Mouse (Mus musculus): Measurements from ENCODE around the gene Plekhh3.
"Not testable (repeated sequence)": the region's sequence is repeated elsewhere in the genome, so short reads cannot be mapped to it uniquely, and the experiment has no call there.

The Plekhh3 gene

DNA sequence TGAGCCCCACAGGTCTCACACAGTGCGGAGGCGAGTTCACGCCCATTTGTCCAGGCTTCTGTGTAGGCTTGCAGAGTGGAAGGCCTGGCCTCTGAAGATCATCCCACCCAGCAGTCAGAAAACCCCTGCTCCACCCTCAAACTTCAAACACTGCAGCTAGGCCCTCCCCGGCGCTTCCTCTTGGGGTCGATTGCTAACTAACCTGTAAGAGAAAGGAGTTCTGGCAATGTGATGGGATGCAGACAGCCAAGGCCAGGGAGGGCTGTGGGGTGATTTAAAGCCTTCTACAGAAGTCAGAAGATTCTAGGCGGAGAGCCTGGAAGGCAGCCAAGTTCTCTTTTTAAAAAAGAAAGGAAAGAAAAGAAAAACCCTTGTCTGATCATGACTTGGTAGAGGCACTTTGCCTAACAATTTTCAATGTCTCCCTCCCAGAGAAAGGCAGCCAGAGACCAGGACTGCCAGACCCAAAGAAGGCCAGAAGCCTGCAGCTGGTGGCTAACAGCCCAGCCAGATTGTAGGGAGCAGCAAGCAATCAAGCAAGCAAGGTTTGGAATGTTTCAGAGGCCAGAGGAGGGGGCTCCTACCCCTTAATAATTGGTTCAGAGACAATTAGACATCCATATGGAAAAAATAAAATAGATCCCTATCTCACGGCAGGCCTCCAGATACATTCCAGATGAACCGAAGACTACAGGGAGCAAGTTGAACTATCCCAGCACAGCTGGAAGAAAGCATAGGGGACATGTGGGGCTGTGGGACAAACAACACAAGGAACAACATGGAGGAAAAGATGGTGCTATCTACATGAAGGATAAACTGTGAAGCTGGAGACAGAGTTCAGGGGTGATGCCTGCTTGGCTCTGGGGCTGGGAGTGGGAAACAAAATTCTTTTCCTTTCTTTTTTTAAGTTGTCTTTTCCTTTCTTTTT is 21.7 kb downstream of the Plekhh3 start:
- no peak for DNase-seq (ENCODE audit: low spot score)

DNA sequence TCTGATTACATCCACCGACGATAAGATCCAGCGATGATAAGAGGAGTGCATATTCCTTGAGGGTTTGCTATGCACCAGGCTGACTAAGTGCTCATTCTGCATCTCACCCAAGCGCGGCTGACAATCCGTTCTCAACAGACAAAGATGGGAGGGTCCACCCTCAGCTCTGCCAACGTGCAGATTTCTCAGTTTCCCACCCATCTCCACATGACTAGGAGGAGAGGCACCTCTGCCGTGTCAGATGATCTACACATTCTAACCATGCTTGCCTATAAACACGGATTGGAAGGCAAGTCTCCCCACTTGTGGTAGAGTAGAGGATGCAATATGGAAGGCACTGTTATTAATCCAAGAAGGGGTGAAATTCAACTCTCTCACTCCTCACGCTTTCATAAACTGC is 22.4 kb downstream of the Plekhh3 start:
- no peak for DNase-seq (ENCODE audit: low spot score)

DNA sequence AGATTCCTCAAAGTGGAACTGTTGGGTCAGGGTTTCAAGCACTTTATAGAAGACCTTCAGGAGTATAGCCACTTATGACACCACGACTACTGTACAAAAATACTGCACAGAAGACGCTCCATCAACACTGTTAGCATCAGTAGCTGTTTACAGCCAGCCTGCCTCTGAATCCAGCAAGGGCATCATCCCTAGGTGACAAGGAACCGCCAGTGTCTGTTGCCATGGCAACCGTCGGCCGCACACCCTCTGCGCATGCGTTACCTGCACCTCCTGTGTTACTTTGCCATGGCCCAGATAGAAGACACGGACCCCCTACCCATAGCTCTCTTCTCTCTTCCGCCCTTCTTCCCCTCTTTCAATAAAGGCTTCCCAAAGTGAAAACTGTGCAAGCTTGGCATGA is 24.8 kb downstream of the Plekhh3 start:
- no peak for DNase-seq (ENCODE audit: low spot score)

DNA sequence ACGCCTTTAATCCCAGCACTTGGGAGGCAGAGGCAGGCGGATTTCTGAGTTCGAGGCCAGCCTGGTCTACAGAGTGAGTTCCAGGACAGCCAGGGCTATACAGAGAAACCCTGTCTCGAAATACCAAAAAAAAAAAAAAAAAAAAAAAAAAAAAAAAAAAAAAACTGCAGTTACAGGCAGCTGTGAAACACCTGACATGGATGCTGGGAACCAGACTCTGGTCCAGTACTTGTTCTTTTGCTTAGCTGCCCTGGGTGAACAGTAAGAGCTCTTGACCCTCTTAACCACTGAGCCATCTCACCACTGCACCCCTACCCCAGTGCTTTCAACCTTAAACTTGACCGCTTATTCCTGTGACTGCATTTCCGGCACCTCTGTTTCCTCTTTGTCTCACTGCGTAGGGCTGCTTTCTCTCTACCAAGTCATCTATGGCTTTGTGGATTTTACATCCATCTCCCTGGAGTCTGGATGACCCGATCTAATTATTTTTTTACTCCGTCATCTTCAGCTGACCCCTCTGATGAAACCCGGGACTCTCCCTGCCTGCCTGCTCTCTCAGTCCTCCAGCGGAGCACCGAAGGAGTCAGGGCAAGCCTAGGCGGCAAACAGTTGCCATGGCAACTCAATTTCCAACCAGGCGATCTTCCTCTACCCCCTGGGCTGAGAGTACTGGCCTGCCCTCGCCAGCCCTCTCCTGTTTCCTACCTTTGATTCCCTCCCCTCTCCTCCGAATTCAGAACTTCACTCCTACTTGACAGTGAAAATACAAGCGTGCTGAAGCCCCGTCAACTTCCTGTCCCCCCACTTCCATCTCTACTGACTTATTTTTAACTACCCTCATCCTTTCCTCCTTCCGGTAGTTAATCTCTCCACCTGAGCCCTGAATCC is 27.6 kb downstream of the Plekhh3 start:
- DNase-seq (ENCODE audit: low spot score): no peak

DNA sequence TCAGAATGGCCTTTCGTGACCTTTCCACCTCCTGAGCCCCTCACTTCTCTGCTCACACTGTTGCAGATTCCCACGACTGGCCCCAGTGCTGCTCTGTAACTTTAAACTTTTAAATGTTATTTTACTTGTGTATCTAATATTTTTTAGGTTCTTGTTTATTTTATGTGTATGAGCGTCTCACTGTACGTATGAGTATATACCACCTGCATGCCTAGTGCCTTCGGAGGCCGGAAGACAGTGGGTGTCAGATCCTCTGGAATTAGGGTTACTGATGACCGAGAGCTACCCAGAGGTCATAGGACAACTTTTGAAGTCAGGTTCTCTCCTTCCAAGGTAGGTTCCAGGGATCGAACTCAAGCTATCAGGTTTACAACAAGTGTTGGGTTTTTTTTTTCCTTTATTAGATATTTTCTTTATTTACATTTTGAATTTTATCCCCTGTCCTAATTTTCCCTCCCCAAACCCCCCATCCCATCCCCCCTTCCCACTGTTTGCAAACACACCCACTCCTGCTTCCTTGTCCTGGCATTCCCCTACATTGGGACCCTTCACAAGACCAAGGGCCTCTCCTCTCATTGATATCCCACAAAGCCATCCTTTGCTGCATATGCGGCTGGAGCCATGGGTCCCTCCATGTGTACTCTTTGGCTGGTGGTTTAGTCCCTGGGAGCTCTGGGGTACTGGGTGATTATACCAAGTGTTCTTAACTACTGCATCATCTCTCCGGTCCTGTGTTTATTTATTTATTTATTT is 28.8 kb downstream of the Plekhh3 start:
- DNase-seq (ENCODE audit: low spot score): no peak

DNA sequence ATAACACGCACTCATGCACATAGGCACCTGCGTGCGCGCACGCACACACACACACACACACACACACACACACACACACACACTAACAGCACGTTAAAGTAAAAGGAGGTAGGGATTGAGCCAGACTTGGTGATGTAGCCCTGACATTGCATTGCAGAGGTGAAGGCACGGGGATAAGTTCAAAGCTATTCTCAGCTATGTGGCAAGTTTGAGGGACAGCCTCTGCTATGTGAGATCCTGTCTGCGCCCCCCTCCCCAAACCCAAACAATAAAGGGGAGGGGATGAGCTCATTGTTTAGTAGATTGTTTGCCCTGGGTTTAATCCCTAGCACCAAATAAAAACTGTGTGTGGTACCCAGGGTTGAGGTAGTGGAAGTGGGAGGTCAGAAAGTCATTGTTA is 30.1 kb downstream of the Plekhh3 start:
- no peak for DNase-seq (ENCODE audit: low spot score)

DNA sequence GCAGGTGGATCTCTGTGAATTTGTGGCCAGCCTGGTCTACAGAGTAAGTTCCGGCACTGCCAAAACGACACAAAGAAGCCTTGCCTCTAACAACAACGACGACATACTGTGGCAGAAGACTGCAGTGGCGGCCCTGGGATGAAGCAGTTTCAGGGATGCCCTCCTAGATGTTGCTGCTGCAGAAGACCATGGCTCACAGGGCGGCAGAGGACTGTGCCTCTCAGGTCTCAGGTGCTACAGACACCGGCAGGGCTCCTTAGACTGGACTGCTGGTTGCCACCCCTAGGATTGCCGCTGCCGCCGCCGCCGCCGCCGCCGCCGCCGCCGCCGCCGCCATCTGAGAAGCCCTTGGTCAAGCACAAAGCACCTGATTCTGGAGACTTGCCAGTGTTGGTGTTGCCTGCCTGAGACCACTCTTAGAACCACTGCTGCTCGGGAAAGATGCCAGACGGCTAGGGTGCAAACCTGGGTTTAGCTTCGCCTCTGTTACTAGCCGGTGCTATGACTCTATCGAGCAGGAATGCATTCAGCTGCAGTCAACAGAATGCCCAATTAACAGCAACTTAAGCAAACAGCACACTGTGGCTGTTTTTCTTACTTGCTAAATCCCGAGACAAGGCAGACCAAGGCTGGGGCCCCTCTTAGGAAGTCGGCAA is 30.9 kb downstream of the Plekhh3 start:
- no peak for DNase-seq (ENCODE audit: low spot score)

DNA sequence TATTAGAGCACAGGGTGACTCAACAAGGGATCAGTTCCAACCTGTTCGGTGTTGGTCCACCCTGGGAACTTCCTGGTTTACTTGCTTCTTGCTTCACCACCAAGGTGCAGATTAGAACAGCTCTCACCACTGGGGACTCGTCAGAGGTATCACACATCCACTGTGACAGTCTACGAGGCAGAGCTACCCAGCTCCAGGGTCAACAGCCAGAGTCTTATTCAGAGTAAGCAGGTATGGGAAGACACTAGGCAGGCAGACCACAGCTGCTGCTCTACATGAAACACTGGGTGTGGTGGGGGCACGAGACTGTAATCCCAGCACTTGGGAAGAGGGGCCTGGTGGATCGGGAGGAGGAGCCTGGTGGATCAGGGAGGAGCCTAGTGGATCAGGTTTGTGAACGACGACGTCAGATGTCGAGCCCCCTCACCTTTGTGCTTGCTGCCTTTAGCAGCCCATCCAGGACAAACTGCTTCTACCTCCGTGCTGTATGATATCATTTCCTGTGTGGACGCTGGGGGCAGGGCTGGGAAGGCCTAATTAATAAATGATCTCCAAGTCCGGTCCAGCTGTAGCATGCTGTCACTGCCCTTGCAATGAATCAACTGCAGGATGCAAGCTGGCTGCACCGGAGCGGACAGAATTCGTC is 32.5 kb downstream of the Plekhh3 start:
- DNase-seq (ENCODE audit: low spot score): no peak

DNA sequence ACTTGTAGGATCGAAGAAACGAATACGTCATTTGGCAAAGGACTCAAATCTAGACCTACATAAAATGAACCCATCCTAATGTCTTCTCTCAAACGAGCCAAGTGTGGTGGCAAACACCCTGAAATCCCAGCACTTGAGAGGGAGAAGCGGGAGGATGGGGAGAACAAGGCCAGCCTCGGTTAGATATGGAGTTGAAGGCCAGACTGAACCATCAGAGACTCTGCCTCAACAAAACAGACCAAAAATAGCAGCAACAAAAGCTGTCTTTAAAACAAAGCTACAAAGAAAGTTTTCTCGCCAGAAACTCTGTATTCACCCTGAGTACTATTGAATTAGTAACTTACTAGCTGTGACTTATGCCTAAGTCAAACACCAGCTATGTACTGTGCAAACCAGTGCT is 34.2 kb downstream of the Plekhh3 start:
- no peak for DNase-seq (ENCODE audit: low spot score)

DNA sequence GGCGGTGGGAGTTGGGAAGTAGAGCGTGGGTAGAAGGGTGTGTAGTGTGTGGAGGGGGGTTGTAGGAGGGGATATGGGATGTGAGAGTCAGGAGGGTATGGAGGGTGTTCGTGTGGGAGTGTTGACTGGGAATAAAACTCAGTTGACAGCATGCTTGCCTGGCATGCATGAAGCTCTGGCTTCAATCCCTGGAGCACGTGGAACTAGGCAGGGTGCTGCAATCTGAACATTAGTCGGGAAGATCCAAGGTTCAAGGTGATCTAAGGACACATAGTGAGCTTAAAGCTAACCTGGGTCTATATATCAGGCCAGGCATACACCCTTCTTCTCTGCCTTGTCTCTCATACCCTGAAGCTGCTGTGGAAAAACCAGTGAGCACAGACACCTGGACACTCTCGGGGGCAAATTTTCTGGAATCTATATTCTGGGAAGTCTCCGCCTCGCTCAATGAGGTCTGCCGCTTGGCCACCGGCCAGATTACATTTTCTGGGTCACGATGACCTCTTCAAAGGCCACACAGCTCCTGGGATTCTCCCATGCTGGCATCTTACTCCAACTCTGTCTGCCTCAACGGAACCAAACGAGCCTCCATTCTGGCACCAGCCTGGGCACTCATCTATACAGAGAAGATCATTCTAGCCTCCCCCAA is 36.8 kb downstream of the Plekhh3 start:
- DNase-seq (ENCODE audit: low spot score): no peak

DNA sequence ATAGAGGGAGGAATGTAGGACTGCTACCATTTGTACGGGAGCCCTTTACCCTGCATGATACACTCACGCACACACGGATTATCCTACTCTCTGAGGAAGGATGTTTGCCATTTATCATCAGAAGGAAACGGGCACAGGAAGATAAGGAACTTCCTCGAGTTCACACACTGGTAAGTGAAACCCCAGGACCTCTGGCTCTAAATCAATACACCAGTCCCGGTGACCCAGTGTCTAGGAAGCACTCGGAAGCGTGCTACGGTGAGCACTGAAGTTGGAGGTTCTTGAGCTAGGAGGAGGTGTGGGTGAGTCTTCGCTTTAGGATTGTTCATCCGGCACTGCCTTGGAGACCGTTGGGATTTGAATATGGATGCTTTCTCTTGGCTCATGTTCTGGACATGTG is 38.1 kb downstream of the Plekhh3 start:
- DNase-seq (ENCODE audit: low spot score): no peak

DNA sequence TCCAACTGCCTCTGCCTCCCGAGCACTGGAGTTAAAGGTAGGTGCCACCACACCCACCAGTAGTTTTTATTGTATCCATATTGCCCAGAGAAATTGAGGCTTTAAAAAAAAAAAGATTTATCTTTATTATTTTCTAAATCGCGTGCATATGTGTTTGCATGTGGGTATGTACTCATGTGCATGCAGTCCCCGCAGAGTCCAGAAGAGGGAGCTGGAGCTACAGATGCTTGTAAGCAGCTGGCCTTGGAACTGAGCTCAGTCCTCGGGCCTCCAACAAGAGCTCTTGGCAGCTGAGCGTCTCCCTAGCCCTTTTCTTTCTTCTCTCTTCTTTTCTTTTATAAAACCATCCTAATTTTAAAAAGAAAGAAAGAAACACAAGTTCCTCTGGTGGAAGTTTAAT is 39.5 kb downstream of the Plekhh3 start:
- no peak for DNase-seq (ENCODE audit: low spot score)

DNA sequence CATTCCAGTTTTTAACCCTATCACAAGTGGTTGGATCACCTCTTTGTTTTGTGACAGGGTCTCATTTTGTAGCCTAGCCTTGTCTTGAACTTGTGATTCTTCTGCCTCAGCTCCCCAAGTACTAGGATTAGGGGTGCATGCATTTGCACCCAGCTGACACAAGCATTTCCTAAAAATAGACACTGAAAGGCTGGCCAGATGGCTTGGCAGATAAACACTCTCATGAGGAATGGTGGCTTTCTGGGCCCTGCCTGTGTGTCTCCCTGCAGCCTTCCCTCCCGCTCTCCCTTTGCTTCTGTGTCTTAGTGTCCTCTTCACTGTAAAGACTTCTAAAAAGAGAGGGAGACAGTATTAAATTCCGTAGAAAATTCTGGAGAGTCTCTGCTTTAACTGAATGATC is 40.0 kb downstream of the Plekhh3 start:
- DNase-seq (ENCODE audit: low spot score): no peak

DNA sequence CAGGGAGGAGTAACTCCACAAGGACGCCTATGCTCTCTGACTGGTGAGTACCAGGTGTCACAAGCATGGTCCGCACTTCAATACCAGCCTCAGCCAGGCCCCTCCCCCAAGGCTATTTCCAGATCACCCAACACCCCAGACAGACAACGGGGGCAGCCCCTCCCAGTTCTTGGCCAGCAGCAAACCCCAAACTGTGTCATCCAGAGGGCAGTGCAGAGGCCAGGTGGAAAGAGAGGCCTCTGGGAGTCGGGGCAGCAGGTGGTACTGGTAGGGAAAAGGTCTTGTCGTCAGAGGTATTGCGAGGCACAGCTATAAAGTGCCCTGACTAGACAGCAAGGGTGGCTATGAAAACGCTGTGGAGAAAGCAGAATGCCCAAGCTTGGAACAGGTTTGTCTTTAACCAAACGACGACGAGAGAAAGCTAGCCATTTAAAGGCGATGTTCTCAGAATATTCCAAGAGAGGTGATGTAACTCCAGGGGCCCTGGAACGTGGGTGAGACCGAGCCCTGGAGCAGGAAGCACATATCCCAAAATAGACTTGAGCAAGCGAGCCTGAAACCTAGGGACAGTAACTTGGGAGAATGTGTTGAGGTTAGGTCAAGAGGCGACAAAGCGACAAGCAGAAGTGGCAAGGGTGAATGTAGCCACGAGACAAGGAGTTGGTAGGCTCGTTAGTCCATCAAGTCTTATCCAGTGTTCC is 40.9 kb downstream of the Plekhh3 start:
- DNase-seq (ENCODE audit: low spot score): no peak

DNA sequence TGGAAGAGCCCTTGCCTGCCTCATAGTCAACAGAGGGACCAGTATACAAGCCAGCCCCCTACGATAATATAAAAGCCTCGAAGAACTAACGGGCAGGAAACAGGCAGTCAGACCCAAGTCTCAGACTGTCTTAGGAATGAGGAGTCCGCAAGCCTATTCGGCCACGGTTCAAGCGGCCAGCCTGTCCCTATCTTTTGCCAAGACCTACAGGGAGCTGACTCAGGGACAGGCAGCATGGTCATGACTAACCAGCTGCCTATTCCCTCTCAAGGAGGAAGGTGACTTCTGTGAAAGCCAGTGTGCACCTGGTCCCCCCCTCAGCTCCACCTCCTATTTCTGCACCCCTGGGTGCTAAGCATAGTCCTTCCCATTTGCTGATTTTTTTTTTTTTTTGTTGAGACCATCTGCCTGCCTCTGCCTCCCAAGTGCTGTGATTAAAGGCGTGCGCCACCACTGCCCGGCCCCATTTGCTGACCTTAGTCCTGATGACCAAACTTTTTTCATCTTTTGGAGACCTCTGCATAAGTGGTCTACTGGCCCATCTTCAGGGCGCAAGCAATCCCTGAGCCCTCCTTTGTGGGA is 42.1 kb downstream of the Plekhh3 start:
- DNase-seq (ENCODE audit: low spot score): no peak

DNA sequence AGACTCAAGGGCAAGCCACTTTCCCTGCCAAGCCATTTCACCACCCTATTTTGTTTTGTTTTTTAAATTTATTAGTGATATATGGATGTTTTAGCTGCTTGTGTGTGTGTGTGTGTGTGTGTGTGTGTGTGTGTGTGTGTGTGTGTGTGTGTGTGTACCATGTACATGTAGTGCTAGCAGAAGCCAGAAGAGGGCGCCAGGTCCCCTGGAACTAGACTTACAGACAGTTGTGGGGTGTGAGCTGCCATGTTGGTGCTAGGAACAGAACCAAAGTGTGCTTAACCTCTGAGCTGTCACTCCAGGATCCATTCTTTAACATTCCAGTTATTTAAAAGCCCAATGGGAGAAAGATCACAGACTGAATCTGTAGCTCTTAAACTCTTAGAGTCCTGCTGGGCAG is 44.1 kb downstream of the Plekhh3 start:
- no peak for DNase-seq (ENCODE audit: low spot score)

DNA sequence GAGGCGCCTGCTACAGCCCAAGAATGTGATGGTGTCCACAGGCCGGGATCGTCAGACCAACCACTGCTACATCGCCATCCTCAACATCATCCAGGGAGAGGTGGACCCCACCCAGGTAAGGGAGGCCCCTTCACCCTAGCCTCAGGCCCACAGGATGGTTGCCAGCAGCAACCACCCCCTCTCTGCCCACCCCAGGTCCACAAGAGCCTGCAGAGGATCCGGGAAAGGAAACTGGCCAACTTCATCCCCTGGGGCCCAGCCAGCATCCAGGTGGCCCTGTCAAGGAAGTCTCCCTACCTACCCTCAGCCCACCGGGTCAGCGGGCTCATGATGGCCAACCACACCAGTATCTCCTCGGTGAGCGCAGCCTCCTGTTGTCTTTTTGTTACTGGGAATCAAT is 46.1 kb downstream of the Plekhh3 start:
- DNase-seq (ENCODE audit: low spot score): not testable (repeated sequence)

DNA sequence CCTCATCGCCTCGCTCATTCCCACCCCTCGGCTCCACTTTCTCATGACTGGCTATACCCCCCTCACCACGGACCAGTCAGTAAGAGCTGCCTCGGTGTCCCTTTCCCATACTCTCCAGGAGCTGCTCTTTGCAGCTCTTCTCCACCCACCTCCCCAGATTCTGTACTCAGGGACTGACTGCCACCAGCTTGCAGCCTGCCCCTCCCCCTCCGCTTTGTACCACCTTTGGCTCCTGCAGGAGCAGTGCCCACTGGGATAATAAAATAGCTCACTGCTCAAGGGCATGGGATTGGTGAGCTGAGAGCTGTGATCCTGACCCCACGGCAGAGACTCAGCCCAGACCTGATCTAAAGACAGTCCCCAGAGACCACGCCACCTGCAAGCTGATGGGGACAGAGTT is 46.7 kb downstream of the Plekhh3 start:
- not testable (repeated sequence) for DNase-seq (ENCODE audit: low spot score)

DNA sequence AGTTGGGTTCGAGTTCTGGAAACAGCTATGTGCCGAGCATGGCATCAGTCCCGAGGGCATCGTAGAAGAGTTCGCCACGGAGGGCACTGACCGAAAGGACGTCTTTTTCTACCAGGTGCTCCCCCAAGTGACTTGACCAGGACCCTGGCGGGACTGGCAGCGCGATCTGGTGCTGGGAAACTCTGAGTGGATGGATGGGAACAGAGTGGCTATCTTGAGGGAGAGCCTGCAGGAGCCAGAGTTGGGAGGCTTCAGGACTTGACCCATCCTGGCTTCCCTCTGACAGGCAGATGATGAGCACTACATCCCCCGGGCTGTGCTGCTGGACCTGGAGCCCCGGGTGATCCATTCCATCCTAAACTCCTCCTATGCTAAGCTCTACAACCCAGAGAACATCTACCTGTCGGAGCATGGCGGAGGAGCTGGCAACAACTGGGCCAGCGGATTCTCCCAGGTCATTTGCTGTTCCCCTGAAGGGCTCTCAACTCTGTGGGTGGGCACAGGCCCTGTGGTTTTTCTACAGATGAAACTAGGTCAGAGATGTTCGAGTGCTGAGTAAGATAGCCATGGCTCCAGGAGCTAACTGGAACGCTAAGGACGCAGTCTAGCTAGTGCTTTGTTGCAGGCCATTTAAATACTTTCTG is 50.5 kb downstream of the Plekhh3 start:
- DNase-seq (ENCODE audit: low spot score): no peak

Data from left cerebral cortex, adult 11 months (tissue).